Mouse (Mus musculus) neural tube, embryonic 11.5 days (tissue): ENCODE data around the gene Acer3. TPM values are rescaled to one million over a fixed set of nuclear protein-coding genes. Genes with fewer than 3 reads are reported as not detected.

Experiments used
- ATAC-seq: fragments of 200-750 bp; cut with Nextera tagmentation; 2 replicates; pipeline ENCODE4 v1.8.0; 2017; ENCODE audit warnings: moderate number of reproducible peaks, mild to moderate bottlenecking, moderate TSS enrichment, moderate library complexity; ENCODE audit not compliant: insufficient read depth, low FRiP score, low TSS enrichment
- DNase-seq: peaks from one replicate; pipeline ENCODE4 v3.0.0-alpha.2; 2015; ENCODE audit warnings: low spot score
- H3K27ac ChIP-seq: fragments of 300-500 bp; sonication (generic); 2 replicates; pipeline ENCODE4 v1.5.1; 2014; ENCODE audit warnings: low read depth, mild to moderate bottlenecking, low read length
- H3K27me3 ChIP-seq: fragments of 300-500 bp; sonication (generic); 2 replicates; pipeline ENCODE4 v1.6.1; 2014; ENCODE audit warnings: mild to moderate bottlenecking, low read length, mixed read lengths; ENCODE audit not compliant: control insufficient read depth, insufficient read depth
- H3K36me3 ChIP-seq: fragments of 300-500 bp; sonication (generic); 2 replicates; pipeline ENCODE4 v1.6.1; 2014; ENCODE audit warnings: mild to moderate bottlenecking, low read length, moderate library complexity, mixed read lengths; ENCODE audit not compliant: control insufficient read depth, insufficient read depth
- H3K4me1 ChIP-seq: fragments of 300-500 bp; sonication (generic); 2 replicates; pipeline ENCODE4 v1.6.1; 2014; ENCODE audit warnings: low read length, mixed read lengths; ENCODE audit not compliant: control insufficient read depth, insufficient read depth
- H3K4me2 ChIP-seq: fragments of 300-500 bp; sonication (generic); 2 replicates; pipeline ENCODE4 v1.6.1; 2014; ENCODE audit warnings: low read depth, mild to moderate bottlenecking, moderate library complexity
- H3K4me3 ChIP-seq: fragments of 300-500 bp; sonication (generic); 2 replicates; pipeline ENCODE4 v1.5.1; 2014; ENCODE audit warnings: low read depth, low read length
- H3K9ac ChIP-seq: fragments of 300-500 bp; sonication (generic); 2 replicates; pipeline ENCODE4 v1.6.1; 2014; ENCODE audit warnings: mild to moderate bottlenecking, low read length
- H3K9me3 ChIP-seq: fragments of 300-500 bp; sonication (generic); 2 replicates; pipeline ENCODE4 v1.6.1; 2016; ENCODE audit warnings: low read length; ENCODE audit not compliant: control insufficient read depth
- WGBS: fragments of 180-500 bp; shearing (Covaris S2); extraction: QIAGEN DNeasy Blood & Tissue Kit; methylation state at CpG from one replicate; pipeline ENCODE4 v1.1.7; 2014; 5-methylcytosine and 5-hydroxymethylcytosine counted together
- polyA plus RNA-seq: library from polyadenylated mRNA; unstranded; fragments of >200 nt; fragmentation: Nextera tagmentation; extraction: Ambion mirVana; gene quantifications from 2 replicates; pipeline ENCODE4 v1.2.1, GENCODE M21; 2014

The Acer3 gene
- polyA plus RNA-seq, 1 experiment from 2014 or later = 20.0 TPM

DNA sequence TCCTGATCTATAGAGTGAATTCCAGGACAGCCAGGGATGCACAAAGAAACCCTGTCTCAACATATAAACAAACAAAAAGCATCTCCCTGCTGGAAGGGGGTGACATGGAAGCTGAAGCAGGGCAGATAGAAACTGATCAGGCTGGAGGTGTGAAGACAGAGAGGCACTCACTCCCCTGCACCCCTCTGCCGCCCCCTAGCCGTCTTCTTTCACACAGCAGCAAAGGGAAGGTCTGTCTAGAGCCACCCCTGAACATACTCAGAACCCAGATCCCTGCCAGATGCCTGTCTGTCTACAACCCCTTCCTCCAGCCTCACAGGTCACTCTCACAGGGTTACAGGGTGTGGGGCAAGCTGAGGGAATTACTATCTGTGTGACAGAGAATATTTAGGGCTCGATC lies 23.4 kb upstream of the Acer3 start:
- Histone ChIP-seq H3K4me1 (no peaks in the 10 kb centered on the region), H3K27ac (no peak overlapping the region), H3K27me3 (no peaks in the 10 kb centered on the region), H3K9ac (no peak overlapping the region), H3K4me2 (no peak overlapping the region), H3K36me3 (no peaks in the 10 kb centered on the region), H3K4me3 (no peak overlapping the region), H3K9me3 (no peaks in the 10 kb centered on the region)
- ATAC-seq (no peak), DNase-seq (peak; percentile 37)
- WGBS = 18% methylated on average over 3 of the region's 3 CpGs

GRCm38 (mm10) chr7:98342249-98342648 lies 21.2 kb upstream of the Acer3 start:
- no peak overlapping the region for H3K27ac ChIP-seq
- no peaks in the 10 kb centered on the region for H3K36me3 ChIP-seq
- no peaks in the 10 kb centered on the region for H3K27me3 ChIP-seq
- H3K9me3 ChIP-seq = no peaks in the 10 kb centered on the region
- ATAC-seq (no peak), DNase-seq (no peak)
- no peak overlapping the region for H3K9ac ChIP-seq
- H3K4me3 ChIP-seq = no peak overlapping the region
- H3K4me1 ChIP-seq = no peaks in the 10 kb centered on the region
- no peak overlapping the region for H3K4me2 ChIP-seq
- WGBS = 52% methylated on average over 3 of the region's 3 CpGs

- Histone ChIP-seq H3K27me3 (no peaks in the 10 kb centered on the region), H3K4me1 (no peaks in the 10 kb centered on the region), H3K9ac (peak overlapping the region; percentile 5; the same call in 1 of the 2 replicates), H3K9me3 (no peaks in the 10 kb centered on the region), H3K27ac (no peak overlapping the region), H3K4me2 (peak overlapping the region; percentile 39), H3K4me3 (peak overlapping the region; percentile 7; the same call in 1 of the 2 replicates), H3K36me3 (no peaks in the 10 kb centered on the region)
- peak; percentile 91 for DNase-seq
- 3% methylated on average over 13 of the region's 13 CpGs for WGBS
- peak; percentile 58 for ATAC-seq
Measured at GRCm38 (mm10) chr7:98341475-98341874, 20.5 kb upstream of the Acer3 start.

GRCm38 (mm10) chr7:98340343-98340742 lies 19.3 kb upstream of the Acer3 start:
- Histone ChIP-seq H3K9me3 (no peaks in the 10 kb centered on the region), H3K27me3 (no peaks in the 10 kb centered on the region), H3K9ac (no peak overlapping the region), H3K4me3 (no peak overlapping the region), H3K4me2 (no peak overlapping the region), H3K27ac (no peak overlapping the region), H3K4me1 (no peaks in the 10 kb centered on the region), H3K36me3 (no peaks in the 10 kb centered on the region)
- 84% methylated on average over 5 of the region's 5 CpGs for WGBS
- DNase-seq (no peak), ATAC-seq (no peak)

DNA sequence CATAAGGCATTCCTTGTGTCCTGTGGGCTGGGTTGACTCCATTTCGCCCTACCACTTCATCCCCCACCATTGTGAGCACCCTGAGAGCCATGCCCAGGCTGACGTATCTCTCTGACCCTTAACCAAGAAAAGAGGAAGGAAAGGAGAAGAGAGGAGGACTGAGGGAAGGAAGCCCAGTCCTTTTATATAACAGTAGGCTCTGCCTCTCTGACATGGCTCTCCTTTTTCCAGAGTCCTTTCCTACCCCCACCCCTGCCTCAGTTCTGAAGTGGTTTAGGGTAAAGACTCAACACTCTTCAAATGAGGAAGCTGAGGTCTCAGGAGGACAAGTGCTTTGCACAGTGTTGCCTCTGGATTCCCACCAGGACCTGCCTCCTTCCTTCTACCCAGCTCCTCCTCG lies 13.0 kb upstream of the Acer3 start:
- no peak for DNase-seq
- Histone ChIP-seq H3K4me3 (no peak overlapping the region), H3K36me3 (no peaks in the 10 kb centered on the region), H3K4me1 (no peaks in the 10 kb centered on the region), H3K27me3 (no peaks in the 10 kb centered on the region), H3K9me3 (no peaks in the 10 kb centered on the region), H3K9ac (no peak overlapping the region), H3K4me2 (no peak overlapping the region), H3K27ac (no peak overlapping the region)
- no peak for ATAC-seq
- 79% methylated on average over 3 of the region's 3 CpGs for WGBS

DNA sequence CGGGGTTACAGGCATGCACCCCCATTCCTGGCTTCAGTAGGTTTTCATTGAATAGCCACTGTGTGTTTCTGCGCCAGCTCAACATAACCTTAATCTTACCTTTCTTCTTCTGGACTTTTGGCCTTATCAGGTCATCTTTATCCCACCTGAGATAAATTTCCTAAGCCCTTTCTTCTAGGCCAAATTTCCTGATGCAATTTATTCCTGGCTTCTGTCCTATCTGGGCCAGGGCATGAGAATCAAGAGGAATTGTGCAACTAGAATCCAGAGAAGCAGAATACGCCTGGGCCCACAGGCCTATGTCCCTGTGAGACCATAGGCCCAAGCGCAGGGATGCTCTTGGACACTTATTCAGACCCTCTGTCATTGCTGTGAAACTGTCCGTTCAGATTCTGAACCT lies 12.5 kb upstream of the Acer3 start:
- no peaks in the 10 kb centered on the region for H3K4me1 ChIP-seq
- no peak overlapping the region for H3K9ac ChIP-seq
- no peak overlapping the region for H3K27ac ChIP-seq
- ATAC-seq = no peak
- H3K36me3 ChIP-seq = no peaks in the 10 kb centered on the region
- no peak overlapping the region for H3K4me3 ChIP-seq
- WGBS = 91% methylated on average over 5 of the region's 5 CpGs
- DNase-seq = no peak
- no peaks in the 10 kb centered on the region for H3K27me3 ChIP-seq
- H3K4me2 ChIP-seq = no peak overlapping the region
- H3K9me3 ChIP-seq = no peaks in the 10 kb centered on the region

- ATAC-seq = no peak
- no peak for DNase-seq
- Histone ChIP-seq H3K4me3 (no peak overlapping the region), H3K9ac (no peak overlapping the region), H3K4me1 (no peaks in the 10 kb centered on the region), H3K4me2 (no peak overlapping the region), H3K27ac (no peak overlapping the region), H3K36me3 (no peaks in the 10 kb centered on the region), H3K27me3 (no peaks in the 10 kb centered on the region), H3K9me3 (no peaks in the 10 kb centered on the region)
- WGBS = 76% methylated on average over 5 of the region's 5 CpGs
Measured at GRCm38 (mm10) chr7:98332678-98333397, 11.8 kb upstream of the Acer3 start.

DNA sequence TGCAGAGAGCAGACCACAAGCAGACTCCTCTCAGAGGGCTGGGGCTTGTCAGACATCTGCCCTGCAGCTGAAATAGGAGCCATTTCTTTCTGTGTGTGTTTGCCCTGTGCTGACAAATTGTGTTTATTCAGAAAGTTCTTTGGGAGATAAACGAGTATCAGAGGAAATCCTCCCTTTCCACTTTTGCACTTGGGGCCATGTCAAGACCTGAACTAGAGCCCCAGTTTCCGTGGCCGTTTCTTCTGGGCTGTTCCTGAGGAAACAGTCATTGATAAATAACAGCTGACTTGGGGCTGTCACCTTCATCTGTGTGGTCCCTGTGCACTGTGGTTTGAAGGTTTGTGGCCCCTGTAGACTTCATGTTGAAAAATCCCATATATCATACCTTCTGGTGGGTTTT lies 10.9 kb upstream of the Acer3 start:
- H3K9me3 ChIP-seq = no peaks in the 10 kb centered on the region
- H3K4me3 ChIP-seq = no peak overlapping the region
- no peak overlapping the region for H3K9ac ChIP-seq
- WGBS = 41% methylated on average over 3 of the region's 3 CpGs
- H3K4me1 ChIP-seq = no peaks in the 10 kb centered on the region
- no peaks in the 10 kb centered on the region for H3K27me3 ChIP-seq
- H3K4me2 ChIP-seq = no peak overlapping the region
- DNase-seq (no peak), ATAC-seq (no peak)
- no peak overlapping the region for H3K27ac ChIP-seq
- H3K36me3 ChIP-seq = no peaks in the 10 kb centered on the region

DNA sequence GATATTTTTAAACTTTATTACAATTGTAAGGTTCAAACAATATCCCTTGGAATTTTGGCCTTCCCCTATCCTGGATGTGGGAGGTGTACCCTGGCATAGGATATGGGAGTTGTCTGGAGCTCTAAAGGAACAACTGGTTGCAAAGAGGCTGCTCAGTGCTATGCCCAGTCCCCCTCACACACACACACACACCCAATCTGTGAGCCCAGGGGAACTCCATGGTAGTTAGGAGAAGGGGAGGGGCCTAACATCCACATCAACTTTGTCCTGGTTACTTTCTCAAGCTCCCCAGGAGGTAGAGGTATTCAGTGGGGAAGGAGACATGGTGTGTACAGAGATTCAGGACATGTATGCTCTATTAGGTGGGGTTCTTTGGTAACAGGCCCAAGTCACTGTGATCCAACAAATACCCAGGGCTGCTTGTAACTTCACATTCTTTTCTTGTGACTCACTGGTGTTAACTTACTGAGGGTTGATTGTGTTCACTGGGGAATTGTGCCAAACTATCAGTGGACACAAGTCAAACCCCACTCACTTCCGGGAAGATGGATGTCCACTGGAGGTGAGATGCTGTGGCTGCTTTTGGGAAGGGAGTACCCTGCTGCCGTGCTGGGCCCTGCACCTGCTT lies 9.5 kb upstream of the Acer3 start:
- Histone ChIP-seq H3K4me1 (no peaks in the 10 kb centered on the region), H3K4me3 (no peak overlapping the region), H3K27ac (no peak overlapping the region), H3K9me3 (no peaks in the 10 kb centered on the region), H3K4me2 (no peak overlapping the region), H3K9ac (no peak overlapping the region), H3K36me3 (no peaks in the 10 kb centered on the region), H3K27me3 (no peaks in the 10 kb centered on the region)
- DNase-seq (no peak), ATAC-seq (no peak)
- 74% methylated on average over 2 of the region's 2 CpGs for WGBS
